Mouse (Mus musculus) embryonic facial prominence, embryonic 15.5 days (tissue): ENCODE results near the gene Zp2. TPM values are rescaled to one million over a fixed set of nuclear protein-coding genes. Genes with fewer than 3 reads are reported as not detected.

Experiments used
- ATAC-seq: fragments of 200-750 bp; cut with Nextera tagmentation; 2 replicates; pipeline ENCODE4 v1.8.0; 2017; ENCODE audit warnings: low read depth, moderate TSS enrichment; ENCODE audit not compliant: insufficient number of reproducible peaks, low FRiP score, low TSS enrichment
- H3K27ac ChIP-seq: fragments of 300-500 bp; sonication (generic); replicated peaks from 2 replicates; pipeline ENCODE4 v1.5.1; 2015; ENCODE audit warnings: mild to moderate bottlenecking, inconsistent platforms
- H3K27me3 ChIP-seq: fragments of 300-500 bp; sonication (generic); 2 replicates; pipeline ENCODE4 v1.6.1; 2015; ENCODE audit warnings: inconsistent platforms
- H3K36me3 ChIP-seq: fragments of 300-500 bp; sonication (generic); 2 replicates; pipeline ENCODE4 v1.6.1; 2015; ENCODE audit warnings: mild to moderate bottlenecking, inconsistent platforms
- H3K4me1 ChIP-seq: fragments of 300-500 bp; sonication (generic); 2 replicates; pipeline ENCODE4 v1.6.1; 2015; ENCODE audit warnings: inconsistent platforms
- H3K4me2 ChIP-seq: fragments of 300-500 bp; sonication (generic); replicated peaks from 2 replicates; pipeline ENCODE4 v1.6.1; 2015; ENCODE audit warnings: mild to moderate bottlenecking, inconsistent platforms
- H3K4me3 ChIP-seq: fragments of 300-500 bp; sonication (generic); replicated peaks from 2 replicates; pipeline ENCODE4 v1.5.1; 2015; ENCODE audit warnings: mild to moderate bottlenecking, inconsistent platforms
- H3K9ac ChIP-seq: fragments of 300-500 bp; sonication (generic); 2 replicates; pipeline ENCODE4 v1.6.1; 2015; ENCODE audit warnings: inconsistent platforms
- H3K9me3 ChIP-seq: fragments of 300-500 bp; sonication (generic); replicated peaks from 2 replicates; pipeline ENCODE4 v1.6.1; 2016; ENCODE audit warnings: inconsistent platforms
- WGBS: fragments of 180-500 bp; shearing (Covaris S2); methylation state at CpG from one replicate; pipeline ENCODE4 v1.1.7; 2015; 5-methylcytosine and 5-hydroxymethylcytosine counted together
- polyA plus RNA-seq: library from polyadenylated mRNA; unstranded; fragments of >200 nt; fragmentation: Nextera tagmentation; extraction: Ambion mirVana; gene quantifications from 2 replicates; pipeline ENCODE4 v1.2.1, GENCODE M21; 2015

Zp2 gene
- polyA plus RNA-seq, 1 experiment from 2014 or later = 0.09 TPM

- Histone ChIP-seq H3K27me3 (no peaks in the 10 kb centered on the region), H3K27ac (no peak overlapping the region), H3K4me2 (no peak overlapping the region), H3K36me3 (no peaks in the 10 kb centered on the region), H3K4me3 (no peak overlapping the region), H3K9ac (no peak overlapping the region), H3K4me1 (no peaks in the 10 kb centered on the region), H3K9me3 (no peaks in the 10 kb centered on the region)
- WGBS = 62% methylated on average over 11 of the region's 11 CpGs
- no peak for ATAC-seq
Measured at GRCm38 (mm10) chr7:120174723-120175504, 29.8 kb upstream of the Zp2 start.

- no peak for ATAC-seq
- WGBS = 89% methylated on average over 10 of the region's 10 CpGs
- no peaks in the 10 kb centered on the region for H3K36me3 ChIP-seq
- no peaks in the 10 kb centered on the region for H3K9me3 ChIP-seq
- no peak within 1 kb of the TSS for H3K4me3 ChIP-seq
- H3K27ac ChIP-seq = no peak within 1 kb of the TSS
- no peak within 1 kb of the TSS for H3K9ac ChIP-seq
- no peaks in the 10 kb centered on the region for H3K27me3 ChIP-seq
- H3K4me1 ChIP-seq = no peaks in the 10 kb centered on the region
- no peak within 1 kb of the TSS for H3K4me2 ChIP-seq
Measured at GRCm38 (mm10) chr7:120173603-120174244, 28.6 kb upstream of the Zp2 start, which contains the start of gene Anks4b. Gene Anks4b (plus strand): TSS chr7:120173858.

GRCm38 (mm10) chr7:120172188-120172700 lies 27.2 kb upstream of the Zp2 start:
- Histone ChIP-seq H3K4me2 (no peak overlapping the region), H3K36me3 (no peaks in the 10 kb centered on the region), H3K4me3 (no peak overlapping the region), H3K4me1 (no peaks in the 10 kb centered on the region), H3K9ac (no peak overlapping the region), H3K27me3 (no peaks in the 10 kb centered on the region), H3K9me3 (no peaks in the 10 kb centered on the region), H3K27ac (no peak overlapping the region)
- 88% methylated on average over 1 of the region's 1 CpGs for whole genome bisulfite sequencing
- no peak for ATAC-seq

GRCm38 (mm10) chr7:120163581-120164251 lies 18.6 kb upstream of the Zp2 start:
- Histone ChIP-seq H3K9ac (no peak overlapping the region), H3K9me3 (no peaks in the 10 kb centered on the region), H3K27me3 (no peaks in the 10 kb centered on the region), H3K4me3 (no peak overlapping the region), H3K4me2 (no peak overlapping the region), H3K27ac (no peak overlapping the region), H3K36me3 (no peaks in the 10 kb centered on the region), H3K4me1 (no peaks in the 10 kb centered on the region)
- WGBS = 80% methylated on average over 11 of the region's 11 CpGs
- no peak; the same call in 1 of the 2 replicates for ATAC-seq

GRCm38 (mm10) chr7:120158121-120158613 lies 13.1 kb upstream of the Zp2 start:
- Histone ChIP-seq H3K27ac (no peak overlapping the region), H3K27me3 (no peaks in the 10 kb centered on the region), H3K4me1 (peaks cover 9% of the 10 kb centered on the region), H3K4me3 (no peak overlapping the region), H3K36me3 (no peaks in the 10 kb centered on the region), H3K9me3 (no peaks in the 10 kb centered on the region), H3K9ac (no peak overlapping the region), H3K4me2 (no peak overlapping the region)
- ATAC-seq = no peak
- 21% methylated on average over 4 of the region's 4 CpGs for WGBS

- Histone ChIP-seq H3K4me3 (no peak overlapping the region), H3K4me1 (peaks cover 9% of the 10 kb centered on the region), H3K36me3 (no peaks in the 10 kb centered on the region), H3K27me3 (no peaks in the 10 kb centered on the region), H3K9ac (no peak overlapping the region), H3K4me2 (no peak overlapping the region), H3K27ac (no peak overlapping the region), H3K9me3 (no peaks in the 10 kb centered on the region)
- 28% methylated on average over 5 of the region's 5 CpGs for WGBS
- ATAC-seq = no peak
Measured at GRCm38 (mm10) chr7:120157575-120158061, 12.5 kb upstream of the Zp2 start.

- Histone ChIP-seq H3K4me1 (peaks cover 9% of the 10 kb centered on the region), H3K36me3 (no peaks in the 10 kb centered on the region), H3K9ac (no peak overlapping the region), H3K4me3 (no peak overlapping the region), H3K27me3 (no peaks in the 10 kb centered on the region), H3K9me3 (no peaks in the 10 kb centered on the region), H3K27ac (no peak overlapping the region), H3K4me2 (no peak overlapping the region)
- ATAC-seq = no peak
- 7% methylated on average over 2 of the region's 2 CpGs for WGBS
Measured at GRCm38 (mm10) chr7:120156841-120157409, 11.8 kb upstream of the Zp2 start.

GRCm38 (mm10) chr7:120150898-120151297 lies 5.8 kb upstream of the Zp2 start:
- H3K9me3 ChIP-seq = no peaks in the 10 kb centered on the region
- H3K4me1 ChIP-seq = no peaks in the 10 kb centered on the region
- no peak overlapping the region for H3K4me2 ChIP-seq
- no peak for ATAC-seq
- H3K9ac ChIP-seq = no peak overlapping the region
- H3K27me3 ChIP-seq = no peaks in the 10 kb centered on the region
- no peak overlapping the region for H3K4me3 ChIP-seq
- H3K36me3 ChIP-seq = no peaks in the 10 kb centered on the region
- no peak overlapping the region for H3K27ac ChIP-seq
- WGBS = 74% methylated on average over 2 of the region's 2 CpGs

- H3K4me2 ChIP-seq = no peak overlapping the region
- H3K9me3 ChIP-seq = no peaks in the 10 kb centered on the region
- no peaks in the 10 kb centered on the region for H3K27me3 ChIP-seq
- H3K9ac ChIP-seq = no peak overlapping the region
- H3K4me1 ChIP-seq = no peaks in the 10 kb centered on the region
- no peak overlapping the region for H3K27ac ChIP-seq
- no peaks in the 10 kb centered on the region for H3K36me3 ChIP-seq
- no peak for ATAC-seq
- no peak overlapping the region for H3K4me3 ChIP-seq
- 17% methylated on average over 3 of the region's 3 CpGs for WGBS
Measured at GRCm38 (mm10) chr7:120150257-120150656, 5.2 kb upstream of the Zp2 start.

- no peak for ATAC-seq
- Histone ChIP-seq H3K4me3 (no peak overlapping the region), H3K36me3 (no peaks in the 10 kb centered on the region), H3K4me2 (no peak overlapping the region), H3K4me1 (no peaks in the 10 kb centered on the region), H3K9ac (no peak overlapping the region), H3K27me3 (no peaks in the 10 kb centered on the region), H3K27ac (no peak overlapping the region), H3K9me3 (no peaks in the 10 kb centered on the region)
- 89% methylated on average over 1 of the region's 1 CpGs for WGBS
Measured at GRCm38 (mm10) chr7:120142743-120143142, 2.3 kb downstream of the Zp2 start.

GRCm38 (mm10) chr7:120128951-120129350 lies 16.1 kb downstream of the Zp2 start:
- Histone ChIP-seq H3K4me2 (no peak overlapping the region), H3K36me3 (no peaks in the 10 kb centered on the region), H3K9me3 (no peaks in the 10 kb centered on the region), H3K4me3 (no peak overlapping the region), H3K9ac (no peak overlapping the region), H3K27ac (no peak overlapping the region), H3K27me3 (no peaks in the 10 kb centered on the region), H3K4me1 (peaks cover 12% of the 10 kb centered on the region)
- ATAC-seq = no peak
- WGBS = 63% methylated on average over 4 of the region's 4 CpGs
